Mouse (Mus musculus) ovary, postnatal 36 days (tissue): ENCODE results near the gene Cyp17a1.
A peak's percentile ranks its signal among the peaks of the same experiment; 100 is the strongest.

Experiments
- DNase-seq: peaks from one replicate; pipeline ENCODE4 v3.0.0; 2022; ENCODE audit warnings: low spot score, mixed read lengths

Cyp17a1 gene

DNA sequence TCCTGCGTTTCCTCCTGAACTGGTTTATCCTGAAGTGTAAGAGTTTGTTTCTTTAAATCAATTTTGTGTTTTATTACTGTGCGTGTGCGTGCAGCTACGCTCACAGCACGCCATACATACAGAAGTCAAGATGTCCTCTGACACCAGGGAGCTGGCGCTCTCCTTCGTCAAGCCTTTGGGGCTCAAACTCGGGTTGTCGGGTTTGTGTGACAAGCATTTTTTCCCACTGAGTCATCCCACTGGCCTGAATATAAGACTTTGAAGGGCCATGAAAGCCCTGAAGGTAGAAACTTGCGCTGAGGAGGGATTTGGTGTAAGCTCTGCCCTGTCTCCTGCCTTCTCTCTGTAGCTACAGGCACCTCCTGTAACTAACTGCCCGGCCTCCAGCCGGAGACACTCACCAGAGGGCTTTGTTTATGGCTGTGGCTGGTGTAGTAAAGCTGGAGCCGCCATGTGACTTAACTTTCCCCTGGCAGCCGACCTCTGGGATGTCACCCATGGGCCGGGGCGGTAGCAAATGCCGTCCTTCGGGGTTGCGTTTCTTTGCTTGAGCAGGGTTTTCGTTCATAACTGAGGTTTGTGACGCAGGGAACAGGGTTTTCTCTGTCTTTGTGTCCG is 30.7 kb downstream of the Cyp17a1 start:
- DNase-seq = no peak

DNA sequence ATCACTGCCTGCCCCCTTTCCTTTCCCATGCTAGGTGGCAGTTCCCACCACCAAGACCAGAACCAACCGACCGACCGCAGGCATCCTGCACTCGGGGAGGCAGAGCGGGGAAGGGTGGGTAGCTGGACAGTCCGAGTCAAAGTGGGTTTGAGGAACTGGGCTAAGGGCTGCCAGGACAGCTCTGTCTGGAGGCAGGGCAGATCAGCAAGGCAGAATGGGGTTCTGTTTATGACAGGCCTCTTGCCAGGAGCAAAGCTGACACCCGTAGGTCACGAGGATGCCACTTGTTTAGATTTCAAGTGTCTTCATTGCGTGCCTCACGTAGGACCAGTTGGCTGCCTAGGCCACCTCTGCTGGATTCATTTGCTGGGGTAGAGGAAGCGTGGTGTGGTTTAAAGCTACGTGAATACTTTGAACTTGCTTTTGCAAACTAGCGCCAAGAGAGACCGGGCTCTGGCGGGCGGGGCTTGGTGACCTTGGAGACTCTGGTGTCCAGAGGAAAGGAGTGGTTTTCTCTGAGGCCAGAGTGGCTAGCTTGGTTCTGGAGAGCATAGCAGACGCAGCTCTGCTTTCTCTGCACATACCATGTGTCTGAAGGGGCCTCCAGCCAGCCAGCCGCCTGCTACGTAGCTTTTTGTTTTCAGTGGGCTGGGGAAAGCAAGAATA is 31.4 kb downstream of the Cyp17a1 start:
- peak; percentile 78 for DNase-seq

DNA sequence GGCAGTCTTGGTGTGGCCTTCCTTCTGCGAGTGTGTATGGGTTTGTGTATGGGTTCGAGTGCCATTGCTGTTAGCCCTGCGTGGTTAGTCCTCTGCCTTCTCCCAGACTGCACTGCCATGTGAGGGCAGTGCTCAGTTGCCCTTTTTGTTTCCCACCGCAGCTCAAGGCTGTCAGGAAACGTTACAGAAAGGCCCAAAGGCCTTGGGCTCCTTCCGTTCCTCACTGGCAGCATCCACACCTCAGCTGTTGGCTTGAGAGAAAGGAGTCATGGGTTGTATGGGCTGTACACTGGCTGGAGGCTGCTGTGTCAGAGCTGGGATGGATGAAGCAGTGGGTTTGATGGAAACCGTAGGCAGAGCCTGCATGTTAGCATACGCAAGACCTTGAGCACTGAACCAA is 32.2 kb downstream of the Cyp17a1 start:
- no peak for DNase-seq

DNA sequence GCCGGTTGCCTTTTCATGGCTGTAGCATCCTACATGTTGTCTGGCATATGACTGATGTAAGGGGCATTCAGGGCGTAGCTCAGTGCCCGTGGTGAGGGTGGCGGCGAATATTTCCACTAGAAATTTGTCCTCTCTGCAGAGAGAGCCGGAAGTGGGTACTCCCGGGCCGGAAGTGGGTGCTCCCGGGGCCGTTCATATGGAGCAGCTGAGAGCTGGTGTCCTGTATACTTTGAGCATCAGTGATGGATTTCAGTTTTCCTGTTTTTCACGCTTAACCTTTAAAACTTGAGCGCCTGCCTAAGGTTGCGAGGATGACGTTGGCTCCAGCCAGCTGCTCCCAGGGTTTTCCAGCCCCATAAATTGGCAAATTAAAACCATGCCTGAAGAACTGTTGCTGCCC is 33.5 kb downstream of the Cyp17a1 start:
- no peak for DNase-seq

DNA sequence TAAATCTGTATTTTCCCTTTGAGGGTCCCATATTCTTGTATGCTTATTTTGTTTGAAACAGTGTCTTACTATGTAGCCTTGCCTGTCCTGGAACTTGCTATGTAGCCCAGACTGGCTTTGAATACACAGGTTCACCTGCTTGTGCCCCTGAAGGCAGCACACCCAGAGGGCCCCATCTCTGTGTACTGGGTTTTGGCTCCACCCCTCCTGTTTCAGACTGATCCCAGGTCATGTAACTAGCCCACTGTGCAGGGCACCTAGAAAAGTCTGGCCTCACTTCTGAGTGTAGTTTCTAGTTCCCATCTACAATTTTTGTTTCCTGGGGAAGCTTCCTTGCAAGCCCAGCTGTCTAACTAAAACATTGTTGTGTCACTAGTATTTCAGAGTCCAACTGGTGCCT is 33.9 kb downstream of the Cyp17a1 start:
- no peak for DNase-seq

DNA sequence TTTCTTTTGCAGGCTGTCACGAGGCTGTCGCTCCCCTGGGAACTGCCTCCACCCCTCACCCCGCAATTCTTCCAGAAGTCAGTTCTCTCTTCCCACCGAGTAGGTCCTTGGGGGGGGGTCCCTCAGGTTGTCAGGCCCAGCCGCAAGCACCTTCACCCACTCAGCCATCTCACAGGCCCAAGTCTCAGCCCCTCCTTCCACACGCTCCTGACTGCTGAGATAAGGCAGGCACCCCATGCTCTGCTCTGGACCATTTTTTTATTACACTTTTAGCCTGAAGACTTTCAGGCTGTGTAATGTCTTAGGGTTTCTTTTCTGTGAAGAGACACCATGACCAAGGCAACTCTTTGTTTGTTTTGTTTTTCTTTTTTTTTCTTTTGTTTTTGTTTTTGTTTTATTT is 35.4 kb downstream of the Cyp17a1 start:
- DNase-seq = no peak

DNA sequence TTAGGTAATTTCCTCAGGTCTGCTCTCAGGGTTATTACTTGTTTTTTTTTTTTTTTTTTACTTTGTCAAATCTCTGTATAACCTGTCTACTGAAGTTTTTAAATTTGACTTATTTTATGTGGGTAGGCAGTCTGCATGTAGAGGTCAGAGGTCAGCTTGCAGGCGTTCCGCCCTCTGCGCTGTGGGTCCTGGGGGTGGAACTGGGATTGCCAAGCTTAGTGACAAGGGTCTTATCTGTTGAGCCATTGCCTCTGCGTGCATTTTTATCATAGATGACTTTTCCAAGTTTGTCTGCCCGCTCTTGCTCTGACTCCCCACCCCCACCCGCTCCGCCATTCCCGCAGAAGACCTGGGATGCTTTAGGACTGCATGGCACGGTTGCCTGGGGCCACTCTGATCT is 37.2 kb downstream of the Cyp17a1 start:
- no peak for DNase-seq

DNA sequence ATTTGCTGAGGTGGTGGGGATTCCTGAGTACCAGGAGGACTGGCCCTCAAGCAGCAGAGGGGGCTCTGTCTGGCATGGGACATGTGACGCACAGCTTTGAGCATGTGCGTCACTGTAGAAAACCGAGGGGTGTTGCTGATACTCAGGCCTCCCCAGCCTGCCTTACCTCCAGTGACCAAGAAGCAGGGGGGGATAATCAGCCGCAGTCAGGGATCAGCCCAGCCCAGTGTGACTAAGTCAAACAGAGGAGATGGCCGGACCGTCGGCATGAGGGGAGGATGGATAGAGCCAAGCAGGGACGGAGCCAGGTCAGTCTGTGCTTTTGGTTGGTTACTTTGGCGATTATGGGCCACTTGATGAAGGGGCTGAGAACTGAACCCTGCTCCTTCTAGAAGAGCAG is 41.3 kb downstream of the Cyp17a1 start:
- DNase-seq = no peak

DNA sequence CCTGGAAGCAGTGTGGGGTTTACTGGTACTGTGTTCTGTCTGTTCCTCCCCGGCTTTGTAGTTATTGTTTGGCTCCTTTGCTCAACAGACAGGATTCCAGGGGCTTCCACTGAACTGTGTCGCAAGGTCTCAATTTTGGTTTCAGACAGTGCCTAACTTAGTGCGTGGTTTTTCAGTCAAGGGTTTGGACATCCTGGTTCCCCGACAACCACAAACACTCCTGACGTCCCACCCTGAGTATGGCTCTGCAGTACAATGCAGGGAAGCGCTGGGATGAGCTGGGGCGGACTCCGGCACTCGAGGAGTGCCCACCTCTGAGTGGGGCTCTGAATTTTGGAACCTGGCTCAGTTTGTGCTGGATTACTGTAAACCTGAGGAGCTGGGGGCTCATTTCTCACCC is 43.2 kb downstream of the Cyp17a1 start:
- no peak for DNase-seq

DNA sequence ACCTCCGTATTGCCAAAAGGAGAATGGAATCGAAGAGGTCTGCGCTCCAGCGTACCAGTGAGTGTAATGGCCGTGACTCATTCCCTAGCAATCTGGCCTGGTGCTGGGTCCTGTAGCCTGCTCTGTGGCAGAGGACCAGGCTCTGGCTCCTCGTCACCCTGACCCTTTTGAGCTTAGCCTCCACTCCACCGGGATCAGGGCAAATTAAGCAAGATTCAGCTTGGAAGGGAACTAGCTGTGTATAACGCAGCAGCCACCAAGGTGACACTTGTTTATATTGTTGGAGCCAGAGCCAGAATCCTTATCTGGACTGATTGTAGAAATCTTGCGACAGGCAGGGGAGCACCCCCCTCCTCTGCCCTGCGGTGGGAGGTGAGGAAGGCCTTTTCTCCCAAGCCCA is 44.6 kb downstream of the Cyp17a1 start:
- no peak for DNase-seq

DNA sequence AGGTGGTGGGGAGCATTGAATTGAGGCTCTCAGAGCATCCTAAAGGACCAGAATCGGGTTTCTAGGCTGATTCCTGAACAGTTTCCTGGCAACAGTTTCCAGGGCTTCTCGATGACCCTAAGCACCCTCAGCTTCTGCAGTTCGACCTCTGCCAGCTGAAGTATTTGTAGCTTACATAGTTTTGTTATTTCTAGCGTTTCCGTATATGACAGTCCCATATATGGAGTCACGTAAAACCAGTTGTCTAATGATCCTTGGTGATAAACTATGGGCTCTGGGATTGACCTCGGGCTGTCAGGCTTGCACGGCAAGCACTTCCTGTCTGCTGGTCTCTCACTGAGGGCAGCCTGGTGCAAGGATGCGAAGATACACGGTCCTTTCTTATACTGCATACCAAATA is 47.5 kb downstream of the Cyp17a1 start:
- no peak for DNase-seq

DNA sequence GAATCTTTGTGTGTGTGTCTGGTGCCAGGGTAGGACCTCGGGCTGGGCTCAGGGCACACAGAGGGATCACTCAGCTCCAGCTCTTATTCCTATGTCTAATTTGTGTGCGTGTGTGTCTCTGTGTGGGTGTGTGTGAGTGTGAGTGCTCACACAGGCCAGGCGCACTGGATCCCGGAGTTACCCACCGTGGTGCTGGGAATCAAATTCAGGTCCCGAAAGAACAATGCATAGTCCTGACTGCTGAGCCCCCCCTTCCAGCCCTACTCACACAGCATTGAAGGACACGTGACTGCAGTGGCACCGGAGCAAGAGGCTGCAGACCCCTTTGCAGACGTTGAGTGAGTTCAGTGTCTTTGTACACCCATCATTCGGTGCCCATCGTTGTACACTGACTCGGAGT is 48.0 kb downstream of the Cyp17a1 start:
- DNase-seq = no peak

DNA sequence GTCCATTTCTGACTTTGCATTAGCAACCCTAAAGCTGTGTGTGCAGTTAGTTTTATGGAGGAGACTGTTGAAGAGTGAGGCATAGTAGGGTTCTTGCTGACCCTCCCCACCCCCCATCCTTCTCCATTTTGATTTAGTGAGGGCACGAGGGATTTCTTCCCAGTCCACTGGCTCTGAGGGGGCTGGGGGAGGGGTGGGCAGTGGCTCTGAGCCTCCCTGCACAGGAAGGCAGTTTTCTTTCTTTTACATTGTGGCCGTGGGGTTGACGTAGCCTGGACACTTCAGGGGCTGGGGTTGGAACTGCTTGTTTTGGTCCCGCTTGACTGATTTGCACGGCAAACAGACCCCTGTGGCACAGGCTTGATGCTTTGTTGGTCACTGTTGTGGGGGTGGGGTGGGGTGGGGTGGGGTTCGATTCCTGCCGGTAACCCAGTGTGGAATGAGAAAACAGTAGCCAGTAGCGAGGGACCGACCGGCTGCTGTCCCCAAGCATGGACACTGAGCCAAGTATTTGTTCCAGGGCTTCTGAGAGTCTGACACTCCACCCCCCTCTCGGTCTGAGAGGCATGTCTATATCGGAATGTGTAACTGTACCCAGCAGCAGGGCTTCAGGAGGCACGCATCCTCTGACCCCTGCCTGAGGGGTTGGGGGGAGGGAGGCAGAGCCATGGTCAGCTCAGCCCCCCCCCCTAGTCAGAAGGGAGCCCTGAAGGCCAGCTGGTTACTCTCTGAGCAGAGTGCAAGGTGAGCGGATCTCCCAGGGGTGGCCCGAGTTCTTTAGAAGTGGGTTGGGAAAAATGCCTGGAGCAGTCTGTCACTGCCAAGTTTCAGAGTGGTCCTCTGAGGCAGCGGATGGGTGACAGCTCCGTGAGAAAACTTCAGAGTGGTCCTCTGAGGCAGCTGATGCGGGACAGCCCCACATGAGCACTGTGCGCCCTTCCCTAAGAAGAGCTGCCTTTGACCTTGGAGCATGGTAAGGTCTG is 48.9 kb downstream of the Cyp17a1 start:
- DNase-seq = no peak

DNA sequence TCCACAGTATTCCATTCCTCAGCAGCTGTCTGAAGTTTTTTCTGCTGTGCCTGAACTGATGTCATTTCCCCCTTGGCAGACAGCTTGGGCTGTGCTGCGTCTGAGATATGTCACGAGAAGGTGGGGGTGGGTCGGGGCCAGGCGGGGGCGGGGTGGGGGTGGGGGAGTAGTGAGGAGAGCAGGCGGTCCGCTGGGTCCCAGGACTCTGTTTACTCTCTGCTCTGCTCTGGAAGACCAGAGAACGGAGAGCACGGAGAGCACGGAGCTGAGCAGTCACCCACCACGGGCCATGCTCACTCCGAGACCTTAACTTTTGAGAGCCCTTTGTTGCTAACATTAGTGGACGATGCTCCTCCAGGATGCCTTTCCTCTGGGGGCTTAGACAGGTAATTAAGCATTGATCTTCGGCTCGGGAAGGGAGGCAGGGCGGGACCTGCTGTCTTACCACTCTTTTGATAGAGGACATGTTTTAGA is 49.7 kb downstream of the Cyp17a1 start:
- no peak for DNase-seq

DNA sequence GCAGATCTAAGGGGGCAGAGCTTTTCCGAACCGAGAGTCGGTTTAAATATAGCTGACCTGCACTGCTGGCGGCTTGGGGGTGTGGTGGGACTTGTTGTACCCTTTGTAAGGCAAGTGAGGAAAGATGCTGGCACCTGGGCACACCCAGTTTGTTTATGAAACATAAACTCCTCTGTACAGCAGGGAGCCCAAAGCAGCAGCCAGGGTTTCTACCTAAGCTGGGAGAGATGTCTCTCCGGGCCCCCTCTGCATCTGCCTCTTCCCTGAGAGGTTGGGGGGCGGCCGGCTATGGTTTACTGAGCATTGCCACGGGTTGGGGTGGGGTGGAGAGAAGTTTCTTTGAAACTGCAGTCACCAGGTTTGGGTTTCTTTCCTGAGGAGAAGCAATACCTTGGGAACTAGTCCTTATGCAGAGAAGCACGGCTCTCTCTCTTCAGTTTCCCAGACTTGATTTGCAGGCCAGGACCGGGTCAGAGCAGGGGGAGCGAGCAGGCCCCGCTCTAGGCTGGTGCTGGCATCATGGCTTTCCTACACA is 50.2 kb downstream of the Cyp17a1 start:
- no peak for DNase-seq

DNA sequence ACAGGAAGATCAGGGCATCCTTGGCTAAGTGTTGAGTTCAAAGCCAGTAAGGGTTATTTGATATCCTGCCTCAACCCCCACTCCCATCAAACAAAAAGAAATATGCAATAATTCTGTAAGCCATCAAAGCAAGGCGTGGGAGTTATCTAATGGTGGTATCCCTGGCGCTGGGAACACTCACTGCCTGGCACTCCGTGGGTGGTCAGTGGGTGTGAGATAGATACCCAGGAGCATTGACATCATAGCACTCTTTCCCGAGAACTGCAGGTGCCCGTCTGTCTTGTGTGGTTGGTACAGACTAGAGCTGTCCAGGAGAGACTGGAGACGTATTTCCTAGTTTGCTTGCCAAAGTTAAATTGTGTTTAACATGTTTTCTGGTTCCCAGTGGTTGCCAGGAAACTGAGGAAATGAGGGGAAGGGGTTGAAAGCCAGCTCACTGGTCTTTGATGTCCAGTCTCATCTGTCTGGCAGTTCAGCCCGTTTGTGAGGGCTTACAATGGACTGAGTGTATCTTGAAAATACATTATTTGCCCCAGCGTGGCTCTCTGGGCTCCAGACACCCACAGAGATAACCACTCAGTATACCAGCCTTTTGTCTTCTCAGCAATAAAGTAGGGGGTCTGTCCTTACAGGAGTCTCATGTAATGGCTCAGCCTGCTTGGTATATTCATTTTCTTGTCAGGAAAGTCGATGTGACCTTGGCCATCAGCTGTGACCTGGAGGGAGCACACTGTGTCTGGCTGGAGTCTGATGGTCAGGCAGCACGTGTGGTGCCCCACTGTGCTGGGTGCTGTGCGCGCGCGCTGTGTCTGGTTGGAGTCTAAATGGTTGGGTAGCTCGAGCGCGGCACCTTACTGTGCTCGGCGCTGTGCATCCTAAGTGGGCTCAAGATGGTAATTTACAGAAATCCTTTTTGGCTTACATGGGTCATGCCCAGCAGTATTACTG is 51.5 kb downstream of the Cyp17a1 start:
- DNase-seq = no peak

DNA sequence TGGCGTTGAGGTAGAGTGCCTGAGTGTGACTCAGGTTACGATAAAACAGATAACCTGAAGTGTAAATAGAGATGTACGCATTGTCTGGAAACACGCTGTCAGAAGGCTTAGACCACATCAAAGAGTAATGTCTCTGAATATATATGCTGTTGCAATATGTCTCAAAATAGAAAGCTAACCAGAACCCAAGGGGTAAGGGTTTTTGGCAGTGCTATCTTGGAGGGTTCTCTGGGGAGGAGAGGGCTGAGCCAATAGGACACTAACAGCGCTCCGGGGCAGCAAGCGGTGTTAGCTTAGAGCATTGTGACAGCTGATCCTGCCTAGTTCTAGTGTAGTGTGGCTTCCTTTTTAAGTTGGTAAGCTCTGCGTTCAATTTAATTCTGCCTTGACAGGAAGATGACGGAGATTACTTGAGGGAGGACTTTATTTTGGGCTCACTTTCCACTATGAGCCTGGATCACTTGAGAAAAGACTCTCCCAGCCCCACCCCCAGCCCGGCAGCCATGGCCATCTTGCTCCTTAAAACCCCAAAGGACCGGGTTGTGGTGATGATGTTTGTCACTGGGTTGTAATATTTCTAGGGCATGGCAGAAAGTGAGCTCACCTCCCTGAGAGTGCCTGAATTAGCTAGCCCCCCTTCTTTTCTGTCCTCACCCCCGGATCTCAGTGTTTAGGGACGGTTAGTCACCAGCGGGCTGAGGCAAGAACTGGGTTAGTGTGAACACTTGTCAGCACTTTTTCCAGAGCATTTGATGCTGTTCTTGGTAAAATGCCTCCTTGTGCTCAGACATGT is 52.8 kb downstream of the Cyp17a1 start:
- no peak for DNase-seq

DNA sequence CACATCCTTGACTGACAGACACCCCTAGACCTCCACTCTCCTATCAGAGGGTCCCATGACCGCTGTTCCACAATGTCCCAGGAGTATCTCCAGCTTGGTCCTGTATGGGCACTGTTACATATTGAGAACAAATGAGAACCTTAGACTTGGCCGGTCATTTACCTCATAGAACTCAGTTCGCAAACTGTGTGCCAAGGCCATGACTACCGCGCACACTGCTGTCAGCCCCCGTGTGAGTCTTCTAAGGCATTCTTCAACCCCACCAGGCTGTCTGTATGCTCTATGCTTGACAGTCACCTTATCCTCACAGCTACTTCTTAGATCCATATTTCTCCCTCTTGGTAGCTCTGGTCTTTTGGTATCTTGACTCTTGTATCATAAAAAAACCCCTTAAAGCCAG is 53.5 kb downstream of the Cyp17a1 start:
- DNase-seq = no peak

DNA sequence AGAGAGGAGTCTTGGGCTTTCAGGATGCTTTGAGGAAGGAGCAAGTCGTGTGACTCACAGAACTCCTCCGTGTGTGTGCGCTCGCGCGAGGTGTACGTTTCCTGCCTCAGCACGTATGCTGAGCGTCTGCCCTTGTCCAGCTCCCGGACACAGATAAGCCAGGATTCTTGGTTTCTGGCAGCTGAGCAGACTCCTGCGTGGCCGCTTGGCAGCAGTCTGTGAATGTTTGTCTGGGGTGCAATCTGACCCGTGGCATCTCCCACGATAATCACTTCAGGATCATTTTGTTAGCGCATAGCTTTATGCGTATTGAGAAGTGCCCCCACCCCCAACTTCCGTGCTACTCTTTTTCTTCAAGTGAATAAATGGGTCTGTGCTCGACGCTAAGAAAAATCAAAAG is 54.0 kb downstream of the Cyp17a1 start:
- no peak for DNase-seq

DNA sequence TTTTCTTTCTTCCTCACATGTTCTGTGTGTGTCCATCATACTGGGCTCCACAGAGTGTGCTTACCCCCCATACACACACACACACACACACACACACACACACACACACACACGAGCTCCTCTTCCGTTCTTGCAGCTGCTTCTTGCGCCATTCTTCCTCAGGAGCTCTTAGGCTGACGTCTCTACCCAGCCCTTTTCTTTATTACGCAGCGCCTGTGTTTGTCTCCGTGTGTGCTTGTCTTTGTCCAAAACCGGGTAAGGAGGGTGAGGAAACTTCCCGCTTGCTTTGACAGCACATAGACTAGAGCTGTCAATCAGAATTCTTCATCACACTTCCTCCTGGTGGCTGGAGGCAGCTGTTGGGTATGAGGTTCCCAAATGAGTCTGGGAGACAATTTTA is 54.6 kb downstream of the Cyp17a1 start:
- no peak for DNase-seq

DNA sequence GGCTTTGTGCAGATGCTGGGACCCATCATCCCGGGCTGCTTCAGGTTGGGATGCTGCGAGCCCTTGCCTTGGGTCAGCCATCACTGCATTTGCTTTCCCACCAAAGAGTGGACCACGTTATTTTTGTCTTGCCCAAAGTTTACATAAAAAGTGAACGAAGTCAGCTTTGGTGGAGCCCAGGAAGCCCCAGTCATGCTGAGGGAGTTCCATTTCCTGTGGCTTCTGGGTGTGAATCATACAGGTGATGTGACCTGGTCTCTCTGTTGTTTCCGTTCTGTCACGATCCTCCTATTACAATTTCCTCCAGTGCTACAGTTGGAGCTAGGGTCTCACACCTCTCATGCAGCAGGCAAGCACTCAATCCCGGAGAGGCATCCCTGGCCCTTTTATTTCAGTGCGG is 55.6 kb downstream of the Cyp17a1 start:
- DNase-seq = no peak
